Mouse (Mus musculus) lung, postnatal 0 days (tissue): ENCODE results near the gene Tmprss6. TPM values are rescaled to one million over a fixed set of nuclear protein-coding genes. Genes with fewer than 3 reads are reported as not detected.

ENCODE experiments used
- ATAC-seq: fragments of 200-750 bp; cut with Nextera tagmentation; 2 replicates; pipeline ENCODE4 v1.8.0; 2017; ENCODE audit warnings: moderate library complexity
- DNase-seq: peaks from one replicate; pipeline ENCODE4 v3.0.0-alpha.2; 2016; ENCODE audit warnings: low spot score
- H3K27ac ChIP-seq: fragments of 300-500 bp; sonication (generic); 2 replicates; pipeline ENCODE4 v1.5.1; 2014; ENCODE audit warnings: antibody characterized with exemption, mild to moderate bottlenecking, low read length, mixed read lengths
- H3K27me3 ChIP-seq: fragments of 300-500 bp; sonication (generic); replicated peaks from 2 replicates; pipeline ENCODE4 v1.6.1; 2014; ENCODE audit warnings: low read length, mixed read lengths; ENCODE audit not compliant: insufficient read depth
- H3K36me3 ChIP-seq: fragments of 300-500 bp; sonication (generic); 2 replicates; pipeline ENCODE4 v1.6.1; 2014; ENCODE audit warnings: low read length, mixed read lengths; ENCODE audit not compliant: insufficient read depth
- H3K4me1 ChIP-seq: fragments of 300-500 bp; sonication (generic); 2 replicates; pipeline ENCODE4 v1.6.1; 2014; ENCODE audit warnings: antibody characterized with exemption, low read depth, low read length, mixed read lengths; ENCODE audit not compliant: insufficient read depth
- H3K4me2 ChIP-seq: fragments of 300-500 bp; sonication (generic); replicated peaks from 2 replicates; pipeline ENCODE4 v1.6.1; 2014; ENCODE audit warnings: low read depth, mild to moderate bottlenecking, low read length, moderate library complexity, mixed read lengths
- H3K4me3 ChIP-seq: fragments of 300-500 bp; sonication (generic); 2 replicates; pipeline ENCODE4 v1.5.1; 2014; ENCODE audit warnings: low read depth, low read length
- H3K9ac ChIP-seq: fragments of 300-500 bp; sonication (generic); replicated peaks from 2 replicates; pipeline ENCODE4 v1.6.1; 2014; ENCODE audit warnings: low read depth, mild to moderate bottlenecking
- H3K9me3 ChIP-seq: fragments of 300-500 bp; sonication (generic); 2 replicates; pipeline ENCODE4 v1.6.1; 2016; ENCODE audit warnings: low read length, mixed read lengths
- CTCF ChIP-seq: IDR thresholded peaks from 2 replicates; pipeline ENCODE4 v1.5.1; 2016; ENCODE audit warnings: antibody characterized with exemption, mild to moderate bottlenecking
- EP300 ChIP-seq: IDR thresholded peaks from 2 replicates; pipeline ENCODE4 v1.6.1; 2016; ENCODE audit warnings: antibody characterized with exemption, mild to moderate bottlenecking, control low read depth
- WGBS: fragments of 180-500 bp; shearing (Covaris S2); extraction: QIAGEN DNeasy Blood & Tissue Kit; methylation state at CpG from one replicate; pipeline ENCODE4 v1.1.7; 2014; 5-methylcytosine and 5-hydroxymethylcytosine counted together
- polyA plus RNA-seq: library from polyadenylated mRNA; unstranded; fragments of >200 nt; fragmentation: Nextera tagmentation; extraction: Ambion mirVana; gene quantifications from 2 replicates; pipeline ENCODE4 v1.2.1, GENCODE M21; 2015

Tmprss6 gene
- polyA plus RNA-seq, 1 experiment from 2014 or later, result 0.23 TPM

GRCm38 (mm10) chr15:78487066-78487465, 18.6 kb upstream of the Tmprss6 start:
- H3K27me3 ChIP-seq, result no peaks in the 10 kb centered on the region
- H3K4me2 ChIP-seq, result no peak overlapping the region
- whole genome bisulfite sequencing, result 52% methylated on average over 4 of the region's 4 CpGs
- no peak for ATAC-seq
- H3K9ac ChIP-seq, result no peak overlapping the region
- no peaks in the 10 kb centered on the region for H3K9me3 ChIP-seq
- H3K36me3 ChIP-seq, result no peaks in the 10 kb centered on the region
- TF ChIP-seq EP300, result no peak
- TF ChIP-seq CTCF, result no peak
- H3K27ac ChIP-seq, result no peak overlapping the region
- DNase-seq, result no peak
- H3K4me3 ChIP-seq, result no peak overlapping the region
- no peaks in the 10 kb centered on the region for H3K4me1 ChIP-seq

DNA sequence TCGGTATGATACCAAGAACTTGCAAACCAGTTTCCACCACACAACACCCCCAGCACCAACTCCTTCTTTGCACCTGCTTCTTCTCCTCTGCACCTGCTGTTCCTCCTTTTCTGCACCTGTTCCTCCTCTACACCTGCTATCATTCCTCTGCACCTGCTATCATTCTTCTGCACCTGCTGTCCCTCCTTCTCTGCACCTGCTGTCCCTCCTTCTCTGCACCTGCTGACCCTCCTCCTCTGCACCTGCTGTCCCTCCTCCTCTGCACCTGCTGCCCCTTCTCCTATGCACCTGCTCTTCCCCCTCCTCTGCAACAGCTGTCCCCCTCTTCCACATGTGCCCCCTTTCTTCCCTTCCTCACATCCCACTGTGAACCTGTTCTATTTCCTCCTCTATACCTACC, 18.1 kb upstream of the Tmprss6 start:
- no peak overlapping the region for H3K9ac ChIP-seq
- no peak overlapping the region for H3K4me2 ChIP-seq
- no peak overlapping the region for H3K4me3 ChIP-seq
- H3K27ac ChIP-seq, result no peak overlapping the region
- WGBS, result 80% methylated on average over 1 of the region's 1 CpGs
- H3K27me3 ChIP-seq, result no peaks in the 10 kb centered on the region
- H3K9me3 ChIP-seq, result no peaks in the 10 kb centered on the region
- H3K4me1 ChIP-seq, result no peaks in the 10 kb centered on the region
- TF ChIP-seq CTCF (no peak), EP300 (no peak)
- no peaks in the 10 kb centered on the region for H3K36me3 ChIP-seq
- ATAC-seq, result no peak
- no peak for DNase-seq

- no peak for DNase-seq
- TF ChIP-seq CTCF (no peak), EP300 (no peak)
- no peak overlapping the region for H3K4me2 ChIP-seq
- H3K27ac ChIP-seq, result no peak overlapping the region
- H3K4me1 ChIP-seq, result no peaks in the 10 kb centered on the region
- no peaks in the 10 kb centered on the region for H3K36me3 ChIP-seq
- no peak overlapping the region for H3K4me3 ChIP-seq
- H3K9me3 ChIP-seq, result no peaks in the 10 kb centered on the region
- ATAC-seq, result no peak
- no peaks in the 10 kb centered on the region for H3K27me3 ChIP-seq
- H3K9ac ChIP-seq, result no peak overlapping the region
- 73% methylated on average over 4 of the region's 4 CpGs for WGBS
Observed at GRCm38 (mm10) chr15:78483311-78483710, 14.9 kb upstream of the Tmprss6 start.

DNA sequence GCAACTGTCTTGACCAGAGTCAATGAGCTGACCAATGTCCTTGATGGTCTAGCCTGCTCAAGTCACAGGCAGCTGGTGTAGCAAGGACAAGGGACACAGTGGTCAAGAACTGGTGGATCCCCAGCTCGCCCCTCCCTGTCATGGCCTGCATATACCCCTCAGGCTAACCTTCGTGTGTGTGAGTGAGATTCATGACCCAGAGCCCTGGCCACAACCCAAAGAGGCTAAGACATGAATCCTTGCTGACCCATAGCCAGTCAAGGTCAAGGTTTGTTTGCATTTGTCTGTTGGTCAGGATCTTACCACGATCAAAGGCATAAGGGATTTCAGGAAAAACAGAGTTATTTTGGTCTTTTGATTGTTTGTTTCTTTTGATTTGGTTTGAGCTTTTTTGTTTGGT, 14.1 kb upstream of the Tmprss6 start:
- TF ChIP-seq CTCF (no peak), EP300 (no peak)
- Histone ChIP-seq H3K27ac (no peak overlapping the region), H3K9me3 (no peaks in the 10 kb centered on the region), H3K27me3 (no peaks in the 10 kb centered on the region), H3K4me1 (no peaks in the 10 kb centered on the region), H3K4me2 (no peak overlapping the region), H3K4me3 (no peak overlapping the region), H3K9ac (no peak overlapping the region), H3K36me3 (no peaks in the 10 kb centered on the region)
- ATAC-seq (no peak), DNase-seq (no peak)
- 49% methylated on average over 3 of the region's 3 CpGs for WGBS

DNA sequence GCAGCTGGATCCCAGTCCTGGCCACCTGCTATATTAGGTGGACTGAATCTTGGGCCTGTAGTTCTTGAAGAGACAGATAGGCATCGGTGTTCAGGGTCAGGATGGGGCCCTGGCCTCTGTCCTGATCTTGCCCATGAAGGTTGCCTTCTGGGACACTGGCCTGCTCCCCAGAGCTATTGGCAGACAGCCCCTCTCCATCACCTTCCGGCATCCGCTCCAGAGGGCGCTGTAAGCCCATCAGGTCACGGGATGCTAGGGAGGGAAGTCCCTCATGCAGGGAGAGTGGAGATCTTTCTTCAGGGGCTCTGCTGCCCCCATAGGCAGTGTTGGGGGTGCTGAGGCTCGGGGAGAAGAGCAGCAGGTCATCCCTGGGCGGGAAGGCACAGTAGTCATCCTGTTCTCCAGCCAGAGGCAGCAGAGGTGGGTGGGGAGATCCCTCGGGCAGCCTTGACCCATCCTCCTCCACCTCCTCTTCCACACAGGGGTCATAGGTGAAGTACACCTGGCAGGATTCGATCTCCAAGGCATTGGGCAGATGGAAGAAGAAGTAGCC, 13.1 kb upstream of the Tmprss6 start:
- no peak for DNase-seq
- no peak overlapping the region for H3K27ac ChIP-seq
- TF ChIP-seq CTCF (peak; percentile 28), EP300 (no peak)
- no peak overlapping the region for H3K4me2 ChIP-seq
- ATAC-seq, result no peak
- H3K27me3 ChIP-seq, result no peaks in the 10 kb centered on the region
- H3K9me3 ChIP-seq, result no peaks in the 10 kb centered on the region
- no peaks in the 10 kb centered on the region for H3K36me3 ChIP-seq
- H3K4me3 ChIP-seq, result no peak overlapping the region
- H3K4me1 ChIP-seq, result no peaks in the 10 kb centered on the region
- H3K9ac ChIP-seq, result no peak overlapping the region
- 55% methylated on average over 9 of the region's 9 CpGs for WGBS

GRCm38 (mm10) chr15:78480991-78481390, 12.6 kb upstream of the Tmprss6 start:
- ATAC-seq (no peak), DNase-seq (no peak)
- H3K27me3 ChIP-seq, result no peaks in the 10 kb centered on the region
- H3K9ac ChIP-seq, result no peak overlapping the region
- no peaks in the 10 kb centered on the region for H3K36me3 ChIP-seq
- no peaks in the 10 kb centered on the region for H3K9me3 ChIP-seq
- H3K4me2 ChIP-seq, result no peak overlapping the region
- TF ChIP-seq CTCF (no peak), EP300 (no peak)
- H3K4me3 ChIP-seq, result no peak overlapping the region
- H3K27ac ChIP-seq, result no peak overlapping the region
- H3K4me1 ChIP-seq, result no peaks in the 10 kb centered on the region
- WGBS, result 38% methylated on average over 2 of the region's 2 CpGs

DNA sequence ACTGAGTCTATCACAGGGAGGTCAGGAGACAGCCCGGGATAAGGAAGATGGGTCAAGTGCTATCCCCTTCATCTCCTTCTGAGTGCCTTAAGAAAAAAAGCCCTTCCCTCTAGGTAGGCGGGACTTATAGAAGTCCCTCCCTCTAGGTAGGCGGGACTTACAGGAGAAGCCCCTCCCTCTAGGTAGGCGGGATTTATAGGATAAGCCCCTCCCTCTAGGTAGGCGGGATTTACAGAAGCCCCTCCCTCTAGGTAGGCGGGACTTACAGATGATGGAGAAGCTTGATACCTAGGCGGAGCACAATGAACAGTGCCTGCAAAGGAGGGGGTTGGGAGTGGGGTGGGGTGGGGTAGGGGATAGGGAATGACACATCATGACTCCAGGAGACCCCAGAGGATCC, 11.7 kb upstream of the Tmprss6 start:
- 69% methylated on average over 7 of the region's 7 CpGs for WGBS
- Histone ChIP-seq H3K9ac (no peak overlapping the region), H3K9me3 (no peaks in the 10 kb centered on the region), H3K36me3 (no peaks in the 10 kb centered on the region), H3K4me3 (no peak overlapping the region), H3K27ac (no peak overlapping the region), H3K4me2 (no peak overlapping the region), H3K4me1 (no peaks in the 10 kb centered on the region), H3K27me3 (no peaks in the 10 kb centered on the region)
- DNase-seq (no peak), ATAC-seq (no peak)
- TF ChIP-seq CTCF, result no peak
- TF ChIP-seq EP300, result no peak
